Mouse (Mus musculus) ZHBTc4 (cell line): Measurements from ENCODE around the gene Tinagl1.

Experiments
- DNase-seq: peaks from one replicate; pipeline ENCODE4 v3.0.0-alpha.2; 2011; ENCODE audit warnings: low read depth, low spot score

The Tinagl1 gene

DNA sequence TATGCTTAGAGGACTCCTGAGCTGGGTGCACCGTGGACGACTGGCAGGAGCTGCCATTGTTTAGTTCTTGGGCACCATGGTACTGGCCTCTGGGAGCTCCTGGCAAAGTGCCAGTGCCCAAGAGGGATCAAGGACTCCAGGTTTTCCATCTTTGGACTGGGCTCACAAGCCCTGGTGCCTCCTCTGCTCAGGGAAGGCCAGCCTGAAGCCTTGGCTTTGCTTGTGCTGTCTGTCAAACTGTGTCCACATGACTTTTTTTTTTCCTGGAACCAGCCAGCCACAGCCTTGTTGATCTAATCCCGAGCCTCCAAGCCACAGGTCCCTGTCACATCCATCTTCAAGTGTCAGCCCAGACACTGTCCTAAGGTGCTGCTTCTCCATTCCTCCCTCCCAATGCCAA lies 33.1 kb downstream of the Tinagl1 start:
- DNase-seq: no peak

GRCm38 (mm10) chr4:130140992-130141402 lies 33.9 kb downstream of the Tinagl1 start:
- DNase-seq: no peak

- no peak for DNase-seq
Observed at GRCm38 (mm10) chr4:130139214-130139492, 35.8 kb downstream of the Tinagl1 start, which contains the start of gene Hcrtr1. Hcrtr1 (minus strand) TSS chr4:130139359.

- DNase-seq: peak; percentile 91
Observed at GRCm38 (mm10) chr4:130138441-130139213, 36.3 kb downstream of the Tinagl1 start.

DNA sequence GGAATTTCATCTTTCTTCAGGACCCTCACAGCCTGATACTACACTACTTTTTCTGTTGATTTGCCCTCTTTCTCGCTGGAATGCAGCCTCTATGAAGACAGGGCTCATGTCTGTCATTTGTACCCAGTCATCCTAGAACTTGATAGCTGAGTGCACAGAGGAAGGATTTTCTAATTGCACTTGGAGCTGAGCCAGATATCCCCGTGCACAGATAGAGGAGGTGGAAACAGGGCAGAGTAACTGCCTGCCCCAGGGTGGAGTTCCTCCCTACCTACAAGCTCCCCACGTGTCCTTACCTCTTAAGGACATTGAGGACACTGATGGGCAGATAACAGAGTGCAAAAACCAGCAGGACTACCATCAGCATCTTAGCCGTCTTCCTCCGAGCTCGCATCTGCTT lies 41.5 kb downstream of the Tinagl1 start:
- no peak for DNase-seq

DNA sequence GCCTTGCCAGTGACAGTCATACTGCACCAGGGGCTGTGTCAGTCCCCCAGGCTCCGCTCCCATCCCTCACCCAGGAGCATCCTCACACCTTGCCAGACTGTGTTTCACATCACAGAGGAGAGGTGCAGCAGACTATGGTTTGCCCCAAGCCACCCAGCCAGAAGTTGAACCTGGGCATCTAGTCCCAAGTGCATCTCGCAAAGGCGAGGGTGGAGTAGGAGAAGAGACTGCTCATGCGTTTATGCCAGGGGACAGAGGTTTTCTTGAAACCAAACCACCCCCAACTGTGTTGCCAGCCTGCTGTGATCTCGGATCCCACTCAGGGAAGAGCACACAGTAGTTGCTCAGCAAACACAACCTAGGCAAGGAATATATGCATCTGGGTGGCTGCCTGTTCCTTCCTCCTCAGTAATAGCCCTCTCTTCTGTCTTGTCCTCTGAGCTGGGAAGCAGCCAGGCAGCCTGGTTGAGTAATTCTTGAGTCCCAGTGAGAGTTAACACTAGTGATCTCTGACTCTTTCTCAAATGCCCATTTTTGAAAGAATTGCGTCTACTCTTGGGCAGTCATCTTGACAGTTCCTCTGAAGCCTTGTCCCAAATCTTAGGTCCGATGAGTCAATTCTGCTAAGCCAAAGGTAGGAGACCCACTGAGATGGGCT lies 43.3 kb downstream of the Tinagl1 start:
- no peak for DNase-seq

DNA sequence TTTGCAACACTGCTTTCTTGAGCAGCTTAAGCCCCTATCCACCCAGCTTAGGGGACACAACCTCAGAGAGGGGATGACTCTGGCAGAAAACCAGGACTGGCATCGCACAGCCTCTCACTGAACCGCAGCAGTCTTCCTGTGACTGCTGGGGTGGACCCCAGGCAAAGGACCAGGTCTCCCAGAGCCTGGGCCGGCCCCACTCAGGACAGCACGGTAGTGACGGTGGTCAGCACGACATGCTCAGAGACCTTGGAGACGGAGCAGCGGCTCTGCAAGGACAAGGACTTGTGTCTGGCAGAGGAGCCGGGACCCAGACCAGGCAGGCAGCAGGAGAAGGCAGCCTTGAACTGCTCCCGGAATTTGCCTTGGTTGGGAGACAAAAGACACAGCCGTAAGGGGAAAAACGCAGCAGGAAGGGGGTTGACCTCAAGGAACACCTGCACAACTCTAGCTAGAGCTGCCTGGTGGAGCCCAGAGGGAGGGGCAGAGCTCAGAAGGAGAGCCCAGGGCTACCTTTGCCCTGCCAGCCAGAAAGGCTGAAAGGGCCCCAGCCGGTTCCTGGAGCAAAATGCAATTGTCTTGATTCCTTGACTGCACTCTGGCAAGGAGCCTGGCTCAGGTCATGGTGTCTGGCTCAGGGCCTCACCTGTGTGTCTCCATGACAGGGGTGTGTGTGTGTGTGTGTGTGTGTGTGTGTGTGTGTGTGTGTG lies 44.1 kb downstream of the Tinagl1 start:
- DNase-seq: peak; percentile 72

DNA sequence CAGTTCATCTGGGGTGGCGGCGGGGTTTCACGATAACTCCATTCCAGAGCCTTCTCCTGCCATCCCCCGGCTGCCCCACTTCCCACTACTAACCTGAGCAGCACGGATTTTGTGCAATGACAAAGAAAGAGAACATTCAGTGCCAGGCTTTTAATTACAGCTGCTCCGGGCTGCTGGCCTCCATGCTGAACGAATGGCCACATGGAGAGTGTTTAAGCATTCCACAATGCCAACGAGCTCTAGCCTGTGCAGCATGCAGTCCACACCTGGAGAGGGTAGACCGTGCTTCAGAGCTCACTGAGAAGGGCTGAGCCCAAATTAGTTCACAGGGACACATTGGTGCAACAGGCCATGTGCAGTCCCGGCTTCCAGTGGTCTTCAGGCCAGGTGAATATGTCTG lies 44.8 kb downstream of the Tinagl1 start:
- DNase-seq: no peak

DNA sequence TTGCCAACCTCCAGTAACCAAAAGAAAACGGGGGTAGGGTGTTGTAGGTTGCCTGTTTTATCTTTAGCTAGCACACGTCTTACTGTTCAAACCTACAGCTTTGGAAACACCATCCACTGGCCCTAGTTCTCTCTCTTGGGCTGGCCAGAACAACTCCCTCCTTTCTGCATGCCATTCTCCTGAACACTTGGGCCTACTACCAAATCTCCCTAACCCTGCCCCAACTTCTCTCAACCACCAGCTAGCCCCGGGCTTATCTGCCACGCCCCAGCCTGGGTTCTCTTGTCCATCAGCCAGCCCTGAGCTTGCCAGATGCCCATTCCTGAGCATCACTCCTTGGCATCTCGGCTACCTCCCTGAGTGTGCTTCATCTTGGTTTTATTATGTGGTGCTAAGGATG lies 46.0 kb downstream of the Tinagl1 start:
- DNase-seq: no peak

GRCm38 (mm10) chr4:130125935-130126334 lies 49.0 kb downstream of the Tinagl1 start:
- no peak for DNase-seq

DNA sequence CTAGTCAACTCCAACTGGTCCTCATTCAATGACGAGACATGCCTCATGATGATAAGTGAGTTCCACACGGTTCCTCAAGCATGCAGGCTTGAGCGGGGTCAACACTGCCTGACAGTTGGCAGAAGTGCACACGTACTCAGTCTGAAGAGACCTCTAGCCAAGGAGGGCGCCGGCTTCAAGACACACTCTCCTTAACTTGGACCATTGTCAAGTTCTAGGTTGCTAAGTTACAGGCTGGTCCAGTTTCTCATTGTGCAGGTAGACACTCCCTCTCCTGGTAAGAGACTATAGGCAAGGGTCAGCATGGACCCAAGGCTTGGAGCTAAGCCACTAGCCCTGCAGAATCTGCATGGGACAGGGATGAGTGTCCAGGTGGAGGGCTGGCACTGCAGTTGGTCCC lies 49.8 kb downstream of the Tinagl1 start:
- DNase-seq: no peak

- DNase-seq: no peak
Observed at GRCm38 (mm10) chr4:130124110-130124509, 50.8 kb downstream of the Tinagl1 start.

- peak; percentile 41 for DNase-seq
Observed at GRCm38 (mm10) chr4:130123020-130123419, 51.9 kb downstream of the Tinagl1 start.

DNA sequence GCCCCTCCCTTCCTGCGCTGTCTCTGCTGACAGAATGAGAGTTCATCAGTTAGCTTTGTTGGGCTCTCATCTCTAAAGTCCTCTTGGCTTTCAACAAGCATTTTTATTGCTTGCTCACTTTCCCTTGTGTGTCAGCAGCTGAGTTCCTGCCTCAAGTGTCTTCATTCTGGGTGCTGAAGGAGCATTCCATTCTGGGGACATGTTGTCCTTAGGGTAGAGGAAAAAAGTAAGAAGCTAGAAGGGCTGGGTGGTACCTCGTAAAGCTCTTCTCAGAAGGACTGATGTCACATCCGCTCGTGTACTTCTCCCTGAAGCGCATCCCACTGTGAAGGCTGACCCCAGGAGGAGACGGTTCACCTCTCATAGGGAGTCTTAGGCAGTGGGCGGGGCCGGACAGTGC lies 53.4 kb downstream of the Tinagl1 start:
- peak; percentile 53 for DNase-seq

DNA sequence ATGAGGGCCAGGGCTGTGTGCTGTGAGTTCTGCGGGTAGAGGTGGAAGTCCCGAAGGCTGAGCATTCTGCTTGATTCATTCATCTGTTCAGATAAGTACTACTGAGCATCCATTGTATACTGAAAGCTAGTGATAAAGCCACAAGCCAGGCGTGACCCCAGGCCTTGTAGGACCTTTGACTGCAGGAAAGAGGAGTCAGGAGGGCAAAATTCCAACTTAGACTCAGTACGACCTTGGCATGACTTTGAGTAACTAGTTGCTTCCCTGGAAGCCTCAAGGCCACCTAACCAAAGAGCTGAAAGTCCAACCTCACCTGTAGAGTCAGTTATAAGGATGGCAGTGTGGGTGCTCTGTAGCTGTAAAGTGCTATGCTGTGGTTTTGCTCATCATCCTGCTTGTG lies 54.2 kb downstream of the Tinagl1 start:
- DNase-seq: no peak
